In the genomic region with DNA sequence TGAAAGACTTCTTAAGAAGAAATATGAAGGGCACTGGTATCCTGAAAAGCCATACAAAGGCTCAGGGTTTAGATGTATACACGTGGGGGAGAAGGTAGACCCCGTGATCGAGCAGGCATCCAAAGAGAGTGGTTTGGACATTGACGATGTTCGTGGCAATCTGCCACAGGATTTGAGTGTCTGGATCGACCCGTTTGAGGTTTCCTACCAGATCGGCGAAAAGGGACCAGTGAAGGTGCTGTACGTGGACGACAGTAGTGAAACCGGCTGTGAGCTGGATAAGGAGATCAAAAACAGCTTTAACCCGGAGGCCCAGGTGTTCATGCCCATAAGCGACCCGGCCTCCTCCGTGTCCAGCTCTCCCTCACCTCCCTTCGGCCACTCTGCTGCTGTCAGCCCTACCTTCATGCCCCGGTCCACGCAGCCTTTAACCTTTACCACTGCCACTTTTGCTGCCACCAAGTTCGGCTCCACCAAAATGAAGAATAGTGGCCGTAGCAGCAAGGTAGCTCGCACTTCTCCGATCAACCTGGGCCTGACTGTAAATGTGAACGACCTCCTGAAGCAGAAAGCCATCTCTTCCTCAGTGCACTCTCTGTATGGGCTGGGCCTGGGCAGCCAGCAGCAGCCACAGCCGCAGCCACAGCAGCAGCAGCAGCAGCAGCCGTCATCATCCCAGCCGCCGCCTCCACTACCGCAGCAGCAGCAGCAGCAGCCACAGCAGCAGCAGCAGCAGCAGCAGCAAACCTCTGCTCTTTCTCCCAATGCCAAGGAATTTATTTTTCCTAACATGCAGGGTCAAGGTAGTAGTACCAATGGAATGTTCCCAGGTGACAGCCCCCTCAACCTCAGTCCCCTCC, we compare ENCODE assay signal across 8 mouse cellular contexts. TPM values are rescaled to one million over a fixed set of nuclear protein-coding genes. Genes with fewer than 3 reads are reported as not detected.
DNase-seq lines count a peak whose midpoint lies in the region; ATAC-seq and TF ChIP-seq lines count a peak whose summit lies in the region.

No protein-coding gene starts in this region.

- no peaks in the 10 kb centered on the region for H3K9me3 ChIP-seq in ES-E14 (ENCODE audit: control insufficient read depth, insufficient read depth, low read depth, low read length)
- H3K9me3 ChIP-seq in embryonic facial prominence, embryonic 13.5 days, result no peaks in the 10 kb centered on the region
- H3K9me3 ChIP-seq in stomach, embryonic 15.5 days, result no peaks in the 10 kb centered on the region

- H3K4me1 ChIP-seq in ES-E14 (ENCODE audit: control insufficient read depth in 2 of 2, insufficient read depth in 2 of 2, low read length in 2 of 2, poor library complexity in 1 of 2), result peaks cover 3 to 8% of the 10 kb centered on the region in 2 experiments; a peak in 2 of 4 replicates
- H3K4me1 ChIP-seq in embryonic facial prominence, embryonic 13.5 days, result peaks cover 20% of the 10 kb centered on the region
- H3K4me1 ChIP-seq in stomach, embryonic 15.5 days, result no peaks in the 10 kb centered on the region

- peak overlapping the region; percentile 9; the same call in 1 of the 2 replicates for H3K9ac ChIP-seq in ES-E14 (ENCODE audit: insufficient read depth, low read depth, low read length, poor library complexity, severe bottlenecking)
- H3K9ac ChIP-seq in embryonic facial prominence, embryonic 13.5 days, result 0 out of 2 replicates have a peak overlapping the region, but pooled peaks have one; percentile 12
- H3K9ac ChIP-seq in stomach, embryonic 15.5 days, result no peak overlapping the region

- no peaks in the 10 kb centered on the region for H3K27me3 ChIP-seq in embryonic facial prominence, embryonic 13.5 days
- no peaks in the 10 kb centered on the region for H3K27me3 ChIP-seq in stomach, embryonic 15.5 days (replicated peaks)

- intact Hi-C loops in gastrocnemius, adult 2 months (cut with DNase I), result no loop called here
- intact Hi-C loops in gastrocnemius, postnatal 14 days (cut with DNase I; ENCODE audit: low total_unique reads), result loop anchor here (5.0 kb wide), 1 partner anchor 77 kb away; no protein-coding TSS in a partner anchor

- WGBS in embryonic facial prominence, embryonic 13.5 days, result 83% methylated on average over 29 of the region's 29 CpGs
- 87% methylated on average over 29 of the region's 29 CpGs for WGBS in stomach, embryonic 15.5 days

- peak overlapping the region; percentile 79 for H3K4me3 ChIP-seq in gastrocnemius, adult 2 months
- 0 out of 4 replicates have a peak overlapping the region, but pooled peaks of 1 of the 2 experiments have one; percentile 5 for H3K4me3 ChIP-seq in ES-E14 (ENCODE audit: insufficient read depth in 1 of 2, low read depth in 1 of 2, low read length in 2 of 2, poor library complexity in 1 of 2, severe bottlenecking in 1 of 2)
- no peak overlapping the region for H3K4me3 ChIP-seq in embryonic facial prominence, embryonic 13.5 days
- H3K4me3 ChIP-seq in stomach, embryonic 15.5 days (replicated peaks), result peak overlapping the region; percentile 11

- peak overlapping the region; percentile 99 for H3K27ac ChIP-seq in gastrocnemius, adult 2 months
- no peak overlapping the region for H3K27ac ChIP-seq in ES-E14 (ENCODE audit: insufficient read depth, low read depth, low read length, poor library complexity, severe bottlenecking)
- H3K27ac ChIP-seq in embryonic facial prominence, embryonic 13.5 days, result no peak overlapping the region
- H3K27ac ChIP-seq in stomach, embryonic 15.5 days, result no peak overlapping the region

- H3K4me2 ChIP-seq in embryonic facial prominence, embryonic 13.5 days, result peak overlapping the region; percentile 1; the same call in 1 of the 2 replicates
- H3K4me2 ChIP-seq in stomach, embryonic 15.5 days, result peak overlapping the region; percentile 28

- peaks cover 12% of the 10 kb centered on the region for H3K36me3 ChIP-seq in ES-E14 (ENCODE audit: control insufficient read depth, insufficient read depth, low read length, poor library complexity, severe bottlenecking)
- peaks cover 11% of the 10 kb centered on the region for H3K36me3 ChIP-seq in embryonic facial prominence, embryonic 13.5 days
- peaks cover 5% of the 10 kb centered on the region; the same call in 1 of the 2 replicates for H3K36me3 ChIP-seq in stomach, embryonic 15.5 days

- ATAC-seq in embryonic facial prominence, embryonic 13.5 days (ENCODE audit: insufficient number of reproducible peaks, insufficient read depth, low FRiP score, low TSS enrichment, low read depth), result no peak
- no peak for ATAC-seq in stomach, embryonic 15.5 days (ENCODE audit: insufficient read depth, low FRiP score, low read depth)
- ATAC-seq in megakaryocyte-erythroid progenitor cell, adult 5-6 weeks (replicated peaks; ENCODE audit: low FRiP score, low TSS enrichment, poor library complexity, severe bottlenecking), result no peak
- no peak for ATAC-seq in CD4-positive, CD25-positive, alpha-beta regulatory T cell, adult 4 months

- DNase-seq in gastrocnemius, adult 2 months, result peak; percentile 70
- no peak for DNase-seq in gastrocnemius, postnatal 14 days
- DNase-seq in ES-E14 (ENCODE audit: low read depth, low spot score), result no peak
- peak; percentile 45 for DNase-seq in kidney, adult 9 months

- TF ChIP-seq CTCF in gastrocnemius, adult 2 months (IDR thresholded peaks at IDR 0.05), result no peak

- in situ Hi-C loops in ES-E14 (cut with MboI; ENCODE audit: low sequenced_read_pairs in 2 of 2, unreplicated experiment in 2 of 2), result no loop called here

TF ChIP-seq in ES-E14, 5 proteins besides CTCF, POLR2A, EP300 and RAD21:
- TF ChIP-seq CHD2 (IDR thresholded peaks at IDR 0.05; ENCODE audit: low read depth, low read length), result no peak
- TF ChIP-seq HCFC1 (IDR thresholded peaks at IDR 0.05; ENCODE audit: borderline replicate concordance, insufficient read depth, low read length), result no peak
- TF ChIP-seq MAFK (IDR thresholded peaks at IDR 0.05; ENCODE audit: insufficient read depth, low read depth, low read length), result no peak
- TF ChIP-seq ZNF384 (IDR thresholded peaks at IDR 0.05; ENCODE audit: low read depth, low read length), result no peak
- TF ChIP-seq ZC3H11A (IDR thresholded peaks at IDR 0.05; ENCODE audit: borderline replicate concordance, low read depth, low read length), result no peak

RNA-seq across cellular contexts. Expression of a gene that starts 2.7 kb away (rescaled TPM):
- total RNA-seq in gastrocnemius, adult 2 months (2021), result 100 to 1,000 TPM; 177 to 277 TPM
- total RNA-seq in gastrocnemius, postnatal 14 days (2021), result 100 to 1,000 TPM; 133 to 139 TPM
- total RNA-seq in ES-E14 (2012; rRNA removed), result 10.8 and 11.3 TPM in 2 replicates
- polyA plus RNA-seq in embryonic facial prominence, embryonic 13.5 days (2015; fragmentation: Nextera tagmentation; extraction: Ambion mirVana), result 25.9 and 26.7 TPM in 2 replicates
- 54.8 and 65.2 TPM in 2 replicates for polyA plus RNA-seq in stomach, embryonic 15.5 days (2015; fragmentation: Nextera tagmentation; extraction: Ambion mirVana)
- 5.1 and 8.7 TPM in 2 replicates for total RNA-seq in megakaryocyte-erythroid progenitor cell, adult 5-6 weeks (2014; fragmentation: Nextera tagmentation)
- 4.4 and 7.8 TPM in 2 replicates for total RNA-seq in megakaryocyte-erythroid progenitor cell, adult 5-6 weeks (2017)
- 1 to 10 TPM; 4.7 to 8.9 TPM for polyA plus RNA-seq in CD4-positive, CD25-positive, alpha-beta regulatory T cell, adult 4 months (2017; shearing (Covaris generic))

RNA-seq across cellular contexts. Expression of a gene that starts 31.8 kb away (rescaled TPM):
- total RNA-seq in gastrocnemius, adult 2 months (2021), result 1 to 10 TPM; 6.9 to 8.3 TPM
- 1 to 10 TPM; 2.7 to 2.9 TPM for total RNA-seq in gastrocnemius, postnatal 14 days (2021)
- 0.31 and 0.53 TPM in 2 replicates for total RNA-seq in ES-E14 (2012; rRNA removed)
- polyA plus RNA-seq in embryonic facial prominence, embryonic 13.5 days (2015; fragmentation: Nextera tagmentation; extraction: Ambion mirVana), result 9.3 and 9.8 TPM in 2 replicates
- polyA plus RNA-seq in stomach, embryonic 15.5 days (2015; fragmentation: Nextera tagmentation; extraction: Ambion mirVana), result 2.7 and 2.9 TPM in 2 replicates
- total RNA-seq in megakaryocyte-erythroid progenitor cell, adult 5-6 weeks (2014; fragmentation: Nextera tagmentation), result 0.61 and 0.87 TPM in 2 replicates
- total RNA-seq in megakaryocyte-erythroid progenitor cell, adult 5-6 weeks (2017), result 0.50 TPM in 1 of 2 replicates, not detected in the other
- polyA plus RNA-seq in CD4-positive, CD25-positive, alpha-beta regulatory T cell, adult 4 months (2017; shearing (Covaris generic)), result 1 to 10 TPM in 1 of 2 experiments, under 1 TPM in 1; 0.86 to 2.4 TPM

Comparison
In these comparisons a context has a peak if more than half of its experiments do, and no peak if none do; other contexts are left out.
1. DNase-seq: peak in gastrocnemius, adult 2 months (single experiment) and kidney, adult 9 months (single experiment); none in gastrocnemius, postnatal 14 days (single experiment) and ES-E14 (single experiment).
2. RNA of a gene that starts 2.7 kb away (total RNA-seq): 177 to 277 TPM in gastrocnemius, adult 2 months and 133 to 139 TPM in gastrocnemius, postnatal 14 days; 10.8 to 11.3 TPM in ES-E14 and 4.4 to 8.7 TPM in megakaryocyte-erythroid progenitor cell, adult 5-6 weeks; every median in the first group is over 10 times any median in the second.